Mouse (Mus musculus): Measurements from ENCODE around the gene Gorab. TPM values are rescaled to one million over a fixed set of nuclear protein-coding genes. Genes with fewer than 3 reads are reported as not detected.

Gorab gene
- total and polyA plus RNA-seq, 3 experiments, result 2.9 to 5.9 (median 5.8) TPM

GRCm38 (mm10) chr1:163362202-163362601, 41.3 kb downstream of the Gorab start:
- Histone ChIP-seq H3K36me3 (replicated peaks in 1 of 2; ENCODE audit: control insufficient read depth in 1 of 2, insufficient read depth in 1 of 2, low read length in 1 of 2) (no peaks in the 10 kb centered on the region), H3K4me2 (ENCODE audit: insufficient read depth, low read depth, poor library complexity, severe bottlenecking) (no peak overlapping the region), H3K79me2 (replicated peaks; ENCODE audit: control insufficient read depth, extremely low read depth, insufficient read depth, poor library complexity, severe bottlenecking) (no peaks in the 10 kb centered on the region), H3K9me3 (replicated peaks; ENCODE audit: low read length) (no peaks in the 10 kb centered on the region), H3K9ac (ENCODE audit: insufficient read depth, low read depth) (no peak overlapping the region), H3K4me1 (ENCODE audit: control insufficient read depth in 1 of 2, insufficient read depth in 2 of 2) (no peaks in the 10 kb centered on the region), H3K4me3 (replicated peaks in 1 of 3; ENCODE audit: low read depth in 2 of 3, low read length in 2 of 3, poor library complexity in 1 of 3) (no peak overlapping the region), H3K27me3 (replicated peaks) (no peaks in the 10 kb centered on the region), H3K27ac (ENCODE audit: insufficient read depth, low read depth) (no peak overlapping the region)
- TF ChIP-seq MAZ (IDR thresholded peaks at IDR 0.05; ENCODE audit: low read depth, low read length) (no peak), EP300 (IDR thresholded peaks at IDR 0.05; ENCODE audit: low read length) (no peak), IRF4 (IDR thresholded peaks at IDR 0.05; ENCODE audit: low read depth, low read length) (no peak), ZMIZ1 (IDR thresholded peaks at IDR 0.05; ENCODE audit: low read depth, low read length) (no peak), BHLHE40 (IDR thresholded peaks at IDR 0.05; ENCODE audit: low read depth, low read length) (no peak)
- dilution Hi-C loops (cut with MboI; ENCODE audit: extremely low pct_ligation_motif_present, extremely low pct_unique_long_range_greater_than_20kb, low sequenced_read_pairs), result no loop called here
- no peak for DNase-seq (ENCODE audit: extremely low read depth)
- in situ Hi-C loops (cut with MboI; ENCODE audit: low pct_ligation_motif_present, low pct_unique_long_range_greater_than_20kb, low sequenced_read_pairs), result no loop called here

- H3K9me3 ChIP-seq (replicated peaks; ENCODE audit: low read length), result no peaks in the 10 kb centered on the region
- no peak for DNase-seq (ENCODE audit: extremely low read depth)
- H3K4me3 ChIP-seq (replicated peaks in 1 of 3; ENCODE audit: low read depth in 2 of 3, low read length in 2 of 3, poor library complexity in 1 of 3), result no peak overlapping the region
- H3K4me2 ChIP-seq (ENCODE audit: insufficient read depth, low read depth, poor library complexity, severe bottlenecking), result no peak overlapping the region
- no peaks in the 10 kb centered on the region for H3K79me2 ChIP-seq (replicated peaks; ENCODE audit: control insufficient read depth, extremely low read depth, insufficient read depth, poor library complexity, severe bottlenecking)
- H3K27me3 ChIP-seq (replicated peaks), result no peaks in the 10 kb centered on the region
- H3K36me3 ChIP-seq (replicated peaks in 1 of 2; ENCODE audit: control insufficient read depth in 1 of 2, insufficient read depth in 1 of 2, low read length in 1 of 2), result no peaks in the 10 kb centered on the region
- H3K27ac ChIP-seq (ENCODE audit: insufficient read depth, low read depth), result no peak overlapping the region
- dilution Hi-C loops (cut with MboI; ENCODE audit: extremely low pct_ligation_motif_present, extremely low pct_unique_long_range_greater_than_20kb, low sequenced_read_pairs) (no loop called here), in situ Hi-C loops (cut with MboI; ENCODE audit: low pct_ligation_motif_present, low pct_unique_long_range_greater_than_20kb, low sequenced_read_pairs) (no loop called here)
- no peaks in the 10 kb centered on the region for H3K4me1 ChIP-seq (ENCODE audit: control insufficient read depth in 1 of 2, insufficient read depth in 2 of 2)
- no peak overlapping the region for H3K9ac ChIP-seq (ENCODE audit: insufficient read depth, low read depth)
- TF ChIP-seq MAX (IDR thresholded peaks at IDR 0.05; ENCODE audit: low read length), result no peak
- no peak for TF ChIP-seq JUND (conservative IDR thresholded peaks at IDR 0.05; ENCODE audit: low read depth, low read length)
- TF ChIP-seq MYC (IDR thresholded peaks at IDR 0.05; ENCODE audit: low read depth, low read length), result no peak
- TF ChIP-seq KAT2A (IDR thresholded peaks at IDR 0.05; ENCODE audit: insufficient replicate concordance, low read length), result no peak
- TF ChIP-seq ZKSCAN1 (IDR thresholded peaks at IDR 0.05; ENCODE audit: borderline replicate concordance, low read depth, low read length), result no peak
- no peak for TF ChIP-seq MAZ (IDR thresholded peaks at IDR 0.05; ENCODE audit: low read depth, low read length)
- TF ChIP-seq HCFC1 (IDR thresholded peaks at IDR 0.05; ENCODE audit: low read depth, low read length), result no peak
- no peak for TF ChIP-seq ZMIZ1 (IDR thresholded peaks at IDR 0.05; ENCODE audit: low read depth, low read length)
- no peak for TF ChIP-seq RCOR1 (conservative IDR thresholded peaks at IDR 0.05; ENCODE audit: low read depth, low read length)
- no peak for TF ChIP-seq ELF1 (IDR thresholded peaks at IDR 0.05; ENCODE audit: low read depth, low read length)
Measured at GRCm38 (mm10) chr1:163361376-163361775, 42.1 kb downstream of the Gorab start.

- H3K9me3 ChIP-seq (replicated peaks; ENCODE audit: low read length), result no peaks in the 10 kb centered on the region
- dilution Hi-C loops (cut with MboI; ENCODE audit: extremely low pct_ligation_motif_present, extremely low pct_unique_long_range_greater_than_20kb, low sequenced_read_pairs), result no loop called here
- TF ChIP-seq HCFC1 (IDR thresholded peaks at IDR 0.05; ENCODE audit: low read depth, low read length), result no peak
- no peak for TF ChIP-seq JUN (IDR thresholded peaks at IDR 0.05; ENCODE audit: insufficient read depth, low read depth, low read length)
- no peak for TF ChIP-seq TCF12 (IDR thresholded peaks at IDR 0.05; ENCODE audit: low read depth, low read length)
- no peak for TF ChIP-seq MXI1 (IDR thresholded peaks at IDR 0.05; ENCODE audit: low read depth, low read length)
- no peak for TF ChIP-seq GABPA (IDR thresholded peaks at IDR 0.05; ENCODE audit: insufficient replicate concordance, low read depth, low read length)
- no peak for TF ChIP-seq PAX5 (IDR thresholded peaks at IDR 0.05; ENCODE audit: low read length)
- TF ChIP-seq CHD1 (IDR thresholded peaks at IDR 0.05; ENCODE audit: low read depth, low read length), result no peak
- no peak for TF ChIP-seq MAZ (IDR thresholded peaks at IDR 0.05; ENCODE audit: low read depth, low read length)
- TF ChIP-seq USF2 (conservative IDR thresholded peaks at IDR 0.05; ENCODE audit: low read depth, low read length), result no peak
- no peak for TF ChIP-seq MYC (IDR thresholded peaks at IDR 0.05; ENCODE audit: low read depth, low read length)
- no peak for TF ChIP-seq KAT2A (IDR thresholded peaks at IDR 0.05; ENCODE audit: insufficient replicate concordance, low read length)
- no peak for TF ChIP-seq ZC3H11A (IDR thresholded peaks at IDR 0.05; ENCODE audit: low read depth, low read length)
- no peak for TF ChIP-seq ZNF384 (IDR thresholded peaks at IDR 0.05; ENCODE audit: low read depth, low read length)
- no peak for TF ChIP-seq NRF1 (IDR thresholded peaks at IDR 0.05; ENCODE audit: low read depth, low read length)
- TF ChIP-seq IRF4 (IDR thresholded peaks at IDR 0.05; ENCODE audit: low read depth, low read length), result no peak
- TF ChIP-seq ZMIZ1 (IDR thresholded peaks at IDR 0.05; ENCODE audit: low read depth, low read length), result no peak
- TF ChIP-seq SIN3A (IDR thresholded peaks at IDR 0.05; ENCODE audit: low read length), result no peak
- TF ChIP-seq E2F4 (IDR thresholded peaks at IDR 0.05; ENCODE audit: insufficient replicate concordance, low read depth, low read length), result no peak
Measured at GRCm38 (mm10) chr1:163360796-163361195, 42.7 kb downstream of the Gorab start.

More at GRCm38 (mm10) chr1:163360796-163361195, 42.7 kb downstream of the Gorab start:
- Histone ChIP-seq H3K4me3 (replicated peaks in 1 of 3; ENCODE audit: low read depth in 2 of 3, low read length in 2 of 3, poor library complexity in 1 of 3) (no peak overlapping the region), H3K9ac (ENCODE audit: insufficient read depth, low read depth) (no peak overlapping the region), H3K27me3 (replicated peaks) (no peaks in the 10 kb centered on the region), H3K27ac (ENCODE audit: insufficient read depth, low read depth) (no peak overlapping the region), H3K4me1 (ENCODE audit: control insufficient read depth in 1 of 2, insufficient read depth in 2 of 2) (no peaks in the 10 kb centered on the region), H3K79me2 (replicated peaks; ENCODE audit: control insufficient read depth, extremely low read depth, insufficient read depth, poor library complexity, severe bottlenecking) (no peaks in the 10 kb centered on the region), H3K36me3 (replicated peaks in 1 of 2; ENCODE audit: control insufficient read depth in 1 of 2, insufficient read depth in 1 of 2, low read length in 1 of 2) (no peaks in the 10 kb centered on the region), H3K4me2 (ENCODE audit: insufficient read depth, low read depth, poor library complexity, severe bottlenecking) (no peak overlapping the region)
- no peak for DNase-seq (ENCODE audit: extremely low read depth)
- in situ Hi-C loops (cut with MboI; ENCODE audit: low pct_ligation_motif_present, low pct_unique_long_range_greater_than_20kb, low sequenced_read_pairs), result no loop called here
